Mouse (Mus musculus) lung, embryonic 16.5 days (tissue): ENCODE results near the gene Nr2f1. TPM values are rescaled to one million over a fixed set of nuclear protein-coding genes. Genes with fewer than 3 reads are reported as not detected.
A peak's percentile ranks its signal among the peaks of the same experiment; 100 is the strongest.

ENCODE experiments used
- ATAC-seq: fragments of 200-750 bp; cut with Nextera tagmentation; 2 replicates; pipeline ENCODE4 v1.8.0; 2017; ENCODE audit warnings: low read depth, mild to moderate bottlenecking, moderate library complexity
- H3K27ac ChIP-seq: fragments of 300-500 bp; sonication (generic); 2 replicates; pipeline ENCODE4 v1.5.1; 2014; ENCODE audit warnings: mild to moderate bottlenecking, control low read depth, low read length
- H3K27me3 ChIP-seq: fragments of 300-500 bp; sonication (generic); 2 replicates; pipeline ENCODE4 v1.6.1; 2014; ENCODE audit warnings: low read depth, low read length, mixed read lengths; ENCODE audit not compliant: control insufficient read depth, insufficient read depth
- H3K36me3 ChIP-seq: fragments of 300-500 bp; sonication (generic); 2 replicates; pipeline ENCODE4 v1.6.1; 2014; ENCODE audit warnings: low read length; ENCODE audit not compliant: control insufficient read depth, insufficient read depth
- H3K4me1 ChIP-seq: fragments of 300-500 bp; sonication (generic); replicated peaks from 2 replicates; pipeline ENCODE4 v1.6.1; 2014; ENCODE audit warnings: low read length, mixed read lengths; ENCODE audit not compliant: control insufficient read depth, insufficient read depth
- H3K4me2 ChIP-seq: fragments of 300-500 bp; sonication (generic); 2 replicates; pipeline ENCODE4 v1.6.1; 2014; ENCODE audit warnings: low read depth, low read length, control low read depth
- H3K4me3 ChIP-seq: fragments of 300-500 bp; sonication (generic); 2 replicates; pipeline ENCODE4 v1.5.1; 2014; ENCODE audit warnings: mild to moderate bottlenecking, low read length, control low read depth
- H3K9ac ChIP-seq: fragments of 300-500 bp; sonication (generic); 2 replicates; pipeline ENCODE4 v1.6.1; 2014; ENCODE audit warnings: low read length, control low read depth
- H3K9me3 ChIP-seq: fragments of 300-500 bp; sonication (generic); 2 replicates; pipeline ENCODE4 v1.6.1; 2016; ENCODE audit warnings: low read length; ENCODE audit not compliant: control insufficient read depth
- WGBS: fragments of 180-500 bp; shearing (Covaris S2); extraction: QIAGEN DNeasy Blood & Tissue Kit; methylation state at CpG from one replicate; pipeline ENCODE4 v1.1.7; 2014; 5-methylcytosine and 5-hydroxymethylcytosine counted together
- polyA plus RNA-seq: library from polyadenylated mRNA; unstranded; fragments of >200 nt; fragmentation: Nextera tagmentation; extraction: Ambion mirVana; gene quantifications from 2 replicates; pipeline ENCODE4 v1.2.1, GENCODE M21; 2015

The Nr2f1 gene
- polyA plus RNA-seq, 1 experiment from 2014 or later = 3.7 TPM

- 9% methylated on average over 64 of the region's 64 CpGs for WGBS
- no peaks in the 10 kb centered on the region for H3K36me3 ChIP-seq
- H3K27ac ChIP-seq = no peak overlapping the region
- peak overlapping the region; percentile 55 for H3K4me2 ChIP-seq
- H3K4me1 ChIP-seq = peaks cover 14% of the 10 kb centered on the region
- ATAC-seq = no peak
- peak overlapping the region; percentile 41 for H3K4me3 ChIP-seq
- H3K9ac ChIP-seq = peak overlapping the region; percentile 39; the same call in 1 of the 2 replicates
- H3K9me3 ChIP-seq = no peaks in the 10 kb centered on the region
- peaks cover 42% of the 10 kb centered on the region for H3K27me3 ChIP-seq
Observed at GRCm38 (mm10) chr13:78194850-78195600, 4.5 kb downstream of the Nr2f1 start.

- H3K4me3 ChIP-seq = peak overlapping the region; percentile 41
- WGBS = 34% methylated on average over 26 of the region's 26 CpGs
- ATAC-seq = no peak
- peaks cover 47% of the 10 kb centered on the region for H3K27me3 ChIP-seq
- no peaks in the 10 kb centered on the region for H3K9me3 ChIP-seq
- peaks cover 14% of the 10 kb centered on the region for H3K4me1 ChIP-seq
- peak overlapping the region; percentile 39; the same call in 1 of the 2 replicates for H3K9ac ChIP-seq
- no peak overlapping the region for H3K27ac ChIP-seq
- H3K4me2 ChIP-seq = peak overlapping the region; percentile 55
- H3K36me3 ChIP-seq = no peaks in the 10 kb centered on the region
Observed at GRCm38 (mm10) chr13:78194135-78194849, 5.3 kb downstream of the Nr2f1 start.

DNA sequence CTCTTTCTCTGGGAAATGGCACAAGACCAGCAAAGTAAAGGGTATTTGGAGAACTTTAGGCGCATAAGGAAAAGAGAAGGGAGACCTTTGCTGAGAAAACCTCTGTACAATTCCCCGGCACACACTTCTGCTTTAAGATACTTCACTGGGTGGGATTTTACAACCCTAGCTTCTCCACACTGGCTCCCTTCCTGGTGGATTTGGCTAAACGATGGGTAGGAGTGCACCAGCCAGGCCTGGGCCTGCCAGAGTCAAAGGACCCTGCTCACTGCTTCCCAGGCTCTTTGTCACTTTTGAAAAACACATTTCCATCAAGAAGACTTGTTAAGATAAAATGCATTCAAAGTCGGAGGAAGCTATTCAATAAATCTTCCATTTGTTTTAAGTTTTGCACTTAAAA lies 6.3 kb downstream of the Nr2f1 start:
- H3K36me3 ChIP-seq = no peaks in the 10 kb centered on the region
- no peak overlapping the region for H3K4me3 ChIP-seq
- H3K9me3 ChIP-seq = no peaks in the 10 kb centered on the region
- WGBS = 53% methylated on average over 4 of the region's 4 CpGs
- H3K4me1 ChIP-seq = peaks cover 12% of the 10 kb centered on the region
- ATAC-seq = no peak
- no peak overlapping the region for H3K9ac ChIP-seq
- H3K27ac ChIP-seq = no peak overlapping the region
- no peak overlapping the region for H3K4me2 ChIP-seq
- peaks cover 47% of the 10 kb centered on the region for H3K27me3 ChIP-seq

GRCm38 (mm10) chr13:78189586-78189985 lies 10.0 kb downstream of the Nr2f1 start:
- Histone ChIP-seq H3K27ac (no peak overlapping the region), H3K4me1 (0 out of 2 replicates have a peak, but pooled peaks cover 1% of the 10 kb centered on the region), H3K4me2 (no peak overlapping the region), H3K36me3 (no peaks in the 10 kb centered on the region), H3K27me3 (peaks cover 49% of the 10 kb centered on the region), H3K9me3 (no peaks in the 10 kb centered on the region), H3K9ac (no peak overlapping the region), H3K4me3 (no peak overlapping the region)
- WGBS = 58% methylated on average over 10 of the region's 10 CpGs
- no peak for ATAC-seq

- ATAC-seq = no peak
- Histone ChIP-seq H3K27me3 (peaks cover 58% of the 10 kb centered on the region), H3K4me3 (no peak overlapping the region), H3K36me3 (no peaks in the 10 kb centered on the region), H3K9me3 (no peaks in the 10 kb centered on the region), H3K4me1 (no peaks in the 10 kb centered on the region), H3K27ac (no peak overlapping the region), H3K4me2 (no peak overlapping the region), H3K9ac (no peak overlapping the region)
- 58% methylated on average over 5 of the region's 5 CpGs for WGBS
Observed at GRCm38 (mm10) chr13:78187833-78188232, 11.7 kb downstream of the Nr2f1 start.

DNA sequence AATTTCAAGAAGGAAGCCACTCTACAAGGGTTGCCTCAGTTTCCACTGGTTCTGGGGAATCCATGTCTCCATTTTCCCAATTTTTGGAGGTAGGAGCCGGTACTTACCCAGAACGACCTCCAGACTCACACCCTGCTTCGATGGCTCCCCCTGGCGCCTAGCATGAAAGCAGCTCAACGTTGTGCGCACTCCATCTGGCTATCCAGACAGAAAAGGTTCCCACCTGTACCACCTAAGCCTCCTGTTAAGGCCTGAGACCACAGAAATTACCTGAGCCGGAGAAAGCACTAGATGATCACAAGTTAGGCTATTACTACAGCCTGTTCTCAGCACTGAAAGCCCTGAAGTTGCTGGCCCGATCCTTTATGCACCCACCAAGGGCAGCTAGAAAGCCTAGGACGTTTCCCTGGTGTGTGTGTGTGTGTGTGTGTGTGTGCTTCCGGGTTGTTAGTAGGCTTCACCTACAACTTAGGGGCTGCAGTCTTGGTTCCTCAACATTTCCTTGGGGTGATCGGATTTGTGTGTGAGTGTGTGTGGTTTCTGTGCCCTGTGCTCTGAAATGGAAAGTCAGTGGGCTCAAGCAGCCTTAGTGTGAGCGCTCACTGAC lies 13.1 kb downstream of the Nr2f1 start:
- H3K27ac ChIP-seq = no peak overlapping the region
- H3K9me3 ChIP-seq = no peaks in the 10 kb centered on the region
- ATAC-seq = no peak
- H3K27me3 ChIP-seq = peaks cover 65% of the 10 kb centered on the region
- H3K4me3 ChIP-seq = no peak overlapping the region
- H3K9ac ChIP-seq = no peak overlapping the region
- H3K36me3 ChIP-seq = no peaks in the 10 kb centered on the region
- no peaks in the 10 kb centered on the region for H3K4me1 ChIP-seq
- H3K4me2 ChIP-seq = no peak overlapping the region
- 44% methylated on average over 12 of the region's 12 CpGs for WGBS

DNA sequence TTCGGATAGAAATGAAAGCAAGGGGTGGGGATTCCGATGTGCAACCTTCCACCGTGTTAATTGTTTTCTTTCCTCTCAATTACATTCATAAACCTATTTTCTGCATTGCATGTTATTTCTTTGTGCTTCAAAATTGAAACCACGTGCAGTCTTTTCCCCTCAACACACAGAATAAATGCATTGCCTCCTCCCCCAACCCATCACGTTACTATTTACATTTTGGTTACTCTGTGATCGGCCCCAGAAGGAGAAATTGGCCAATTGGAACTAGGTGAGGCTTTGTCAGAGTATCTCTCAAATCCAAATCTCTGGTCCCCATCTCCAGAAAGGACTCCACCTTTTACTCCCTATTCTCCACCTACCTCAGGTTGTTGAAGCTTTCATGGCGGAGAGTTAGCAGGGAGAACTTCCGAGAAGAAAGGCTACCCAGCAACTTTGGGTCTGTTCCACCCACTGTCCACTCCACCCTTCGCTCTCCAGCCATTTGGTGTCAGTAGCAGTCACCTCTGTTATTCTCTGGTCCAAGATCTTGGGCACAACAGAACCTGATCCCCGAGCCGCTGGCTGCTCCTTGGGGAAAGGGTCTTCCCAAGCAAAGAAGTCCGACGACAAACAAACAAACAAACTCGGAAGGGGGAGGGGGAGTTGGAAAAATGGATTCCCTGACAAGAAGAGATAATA lies 14.6 kb downstream of the Nr2f1 start:
- H3K4me3 ChIP-seq = no peak overlapping the region
- ATAC-seq = no peak
- H3K27ac ChIP-seq = no peak overlapping the region
- no peak overlapping the region for H3K4me2 ChIP-seq
- peaks cover 72% of the 10 kb centered on the region for H3K27me3 ChIP-seq
- no peaks in the 10 kb centered on the region for H3K36me3 ChIP-seq
- WGBS = 28% methylated on average over 14 of the region's 14 CpGs
- peaks cover 2% of the 10 kb centered on the region; the same call in 1 of the 2 replicates for H3K4me1 ChIP-seq
- H3K9me3 ChIP-seq = no peaks in the 10 kb centered on the region
- H3K9ac ChIP-seq = no peak overlapping the region

DNA sequence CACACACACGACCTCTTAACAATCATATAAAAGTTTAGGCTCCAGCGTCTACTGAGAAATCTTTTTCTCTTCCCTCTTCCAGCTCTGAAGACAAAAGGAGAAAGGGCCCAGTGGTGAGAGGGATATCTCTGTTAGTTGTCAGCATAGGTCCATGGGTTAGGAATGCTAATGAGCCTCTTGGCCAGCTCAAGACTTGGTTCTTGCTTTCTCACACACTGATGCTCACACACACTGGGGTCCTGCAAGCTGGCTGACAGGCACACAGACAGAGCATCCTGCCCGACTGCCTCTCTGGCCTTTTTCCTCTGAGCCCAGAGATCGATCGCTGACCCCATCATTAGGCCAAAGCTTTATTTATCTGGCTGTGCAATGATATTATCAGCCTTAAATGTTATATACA lies 15.6 kb downstream of the Nr2f1 start:
- Histone ChIP-seq H3K4me3 (no peak overlapping the region), H3K4me1 (peaks cover 6% of the 10 kb centered on the region; the same call in 1 of the 2 replicates), H3K9ac (no peak overlapping the region), H3K27ac (no peak overlapping the region), H3K27me3 (peaks cover 76% of the 10 kb centered on the region), H3K9me3 (no peaks in the 10 kb centered on the region), H3K36me3 (no peaks in the 10 kb centered on the region), H3K4me2 (no peak overlapping the region)
- WGBS = 31% methylated on average over 5 of the region's 5 CpGs
- ATAC-seq = no peak

DNA sequence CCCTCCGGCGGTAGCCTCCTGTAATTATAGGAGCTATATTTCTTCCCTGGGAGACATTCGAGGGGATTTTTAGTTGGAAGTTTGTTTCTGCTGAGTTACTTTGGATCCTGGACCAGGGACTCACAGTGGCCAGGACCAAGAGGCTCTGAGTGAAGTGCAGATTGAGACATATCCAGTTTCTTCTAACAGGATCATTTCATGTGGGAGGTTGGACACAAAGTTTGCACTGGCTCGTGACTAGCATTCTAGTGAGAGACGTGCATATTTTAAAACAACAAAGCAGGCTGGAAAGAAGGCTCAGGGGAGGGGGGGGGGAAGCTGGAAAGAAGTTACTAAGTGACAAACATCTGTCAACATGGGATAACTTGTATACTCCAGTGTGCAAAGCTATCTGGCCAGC lies 16.6 kb downstream of the Nr2f1 start:
- Histone ChIP-seq H3K36me3 (no peaks in the 10 kb centered on the region), H3K4me1 (peaks cover 6% of the 10 kb centered on the region; the same call in 1 of the 2 replicates), H3K9me3 (no peaks in the 10 kb centered on the region), H3K9ac (no peak overlapping the region), H3K27me3 (peaks cover 85% of the 10 kb centered on the region), H3K27ac (no peak overlapping the region), H3K4me2 (no peak overlapping the region), H3K4me3 (no peak overlapping the region)
- WGBS = 38% methylated on average over 5 of the region's 5 CpGs
- no peak for ATAC-seq
